Mouse (Mus musculus) c-Kit-negative CD71-positive TER-119-positive erythroid progenitor cells, embryonic 14.5 days (primary cell): ENCODE results near the gene Vstm5.
"Not testable (repeated sequence)": the region's sequence is repeated elsewhere in the genome, so short reads cannot be mapped to it uniquely, and the experiment has no call there.

Experiments used
- DNase-seq: peaks from one replicate; pipeline ENCODE4 v3.0.0-alpha.2; 2013; ENCODE audit warnings: low read depth, low spot score

The Vstm5 gene

DNA sequence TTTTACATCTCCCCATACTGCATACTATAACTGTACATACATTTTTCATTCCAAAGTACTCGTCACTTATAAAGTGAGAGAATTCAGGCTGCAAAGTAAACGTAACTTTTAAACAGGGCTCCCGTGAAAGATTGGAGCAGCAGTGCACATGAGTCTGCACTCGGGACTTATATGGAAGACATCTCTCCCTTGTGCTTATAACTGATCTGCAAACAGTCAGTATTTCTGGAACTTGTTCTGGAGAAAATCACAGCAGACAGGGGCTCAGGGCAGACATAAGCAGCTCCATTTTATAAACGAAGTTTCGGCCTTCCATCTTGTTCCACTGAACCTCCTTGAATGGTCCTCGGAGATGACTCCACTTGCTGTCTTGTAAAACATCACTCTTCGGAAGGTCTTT, 23.1 kb downstream of the Vstm5 start:
- DNase-seq: no peak

DNA sequence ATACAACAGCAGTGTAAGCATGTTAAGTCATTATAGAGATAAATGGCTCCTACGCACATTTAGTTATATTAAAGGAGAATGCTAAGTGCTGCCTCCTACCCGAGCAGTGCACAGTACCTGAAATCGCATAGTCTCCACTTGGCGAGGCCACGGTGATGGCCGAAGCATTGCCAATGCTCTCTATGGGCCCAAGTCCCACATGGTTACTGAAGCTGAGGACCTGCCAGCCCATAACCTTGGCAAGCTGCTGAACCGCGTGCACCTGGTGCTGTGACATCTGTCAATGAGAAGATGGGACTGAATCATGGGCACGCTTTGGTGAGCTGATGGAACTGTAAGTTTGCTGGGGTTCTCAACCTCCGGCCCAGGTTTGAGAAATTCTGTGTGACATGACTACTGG, 24.6 kb downstream of the Vstm5 start:
- no peak for DNase-seq

DNA sequence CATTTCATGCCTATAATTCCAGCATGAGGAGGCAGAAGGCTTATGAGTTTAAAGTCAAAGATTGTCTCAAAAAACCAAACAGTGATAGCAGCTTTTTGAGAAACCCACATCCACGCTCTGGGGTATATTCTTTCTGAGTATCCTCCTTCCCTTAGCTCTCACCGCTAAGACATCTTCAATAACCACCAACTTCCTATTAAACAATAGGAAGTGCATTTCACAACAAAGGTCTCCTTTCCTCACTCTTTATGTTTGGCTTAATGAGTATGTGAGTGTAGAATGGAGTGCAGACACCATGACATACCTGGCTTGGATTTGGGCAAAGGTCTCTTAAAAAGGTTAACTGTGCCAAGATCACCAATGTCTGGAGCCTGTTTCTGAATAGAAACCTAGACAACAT, 35.1 kb downstream of the Vstm5 start:
- DNase-seq: no peak

DNA sequence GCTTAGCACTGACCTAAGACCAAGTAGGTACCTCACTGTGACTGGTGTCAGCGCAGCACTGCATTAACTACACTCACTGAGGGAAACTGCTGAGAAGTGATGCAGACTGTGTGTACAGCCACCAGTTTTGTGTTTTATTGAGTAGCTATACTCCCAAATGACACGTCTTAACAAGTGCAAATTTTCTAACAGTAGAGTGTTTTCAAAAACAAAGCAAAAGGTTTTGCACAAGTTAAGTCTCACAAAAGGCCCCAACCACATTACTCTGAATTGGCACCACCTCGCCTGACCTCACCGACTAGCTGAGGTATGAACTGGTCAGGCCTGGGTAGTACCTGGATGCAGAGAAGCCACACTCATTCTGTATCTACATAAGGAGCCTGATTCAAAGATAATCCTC, 38.0 kb downstream of the Vstm5 start:
- DNase-seq: no peak

DNA sequence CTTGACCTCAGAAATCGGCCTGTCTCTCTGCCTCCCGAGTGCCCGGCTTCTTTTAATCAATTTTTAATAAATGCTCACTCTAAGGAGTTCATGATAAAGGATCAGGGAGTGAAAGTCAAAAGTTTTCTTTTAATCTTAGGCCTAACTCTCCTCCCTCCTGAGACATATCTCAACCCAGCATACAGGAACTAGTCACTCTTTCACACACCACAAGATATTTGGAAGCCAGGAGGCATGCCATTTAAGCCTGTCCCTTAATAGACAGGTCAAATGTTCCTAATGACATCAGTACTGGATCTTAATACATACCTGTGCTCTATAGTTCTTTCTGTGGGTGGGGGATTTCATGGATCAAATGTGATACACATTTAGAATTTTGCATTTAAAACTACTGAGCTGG, 39.5 kb downstream of the Vstm5 start:
- no peak for DNase-seq

DNA sequence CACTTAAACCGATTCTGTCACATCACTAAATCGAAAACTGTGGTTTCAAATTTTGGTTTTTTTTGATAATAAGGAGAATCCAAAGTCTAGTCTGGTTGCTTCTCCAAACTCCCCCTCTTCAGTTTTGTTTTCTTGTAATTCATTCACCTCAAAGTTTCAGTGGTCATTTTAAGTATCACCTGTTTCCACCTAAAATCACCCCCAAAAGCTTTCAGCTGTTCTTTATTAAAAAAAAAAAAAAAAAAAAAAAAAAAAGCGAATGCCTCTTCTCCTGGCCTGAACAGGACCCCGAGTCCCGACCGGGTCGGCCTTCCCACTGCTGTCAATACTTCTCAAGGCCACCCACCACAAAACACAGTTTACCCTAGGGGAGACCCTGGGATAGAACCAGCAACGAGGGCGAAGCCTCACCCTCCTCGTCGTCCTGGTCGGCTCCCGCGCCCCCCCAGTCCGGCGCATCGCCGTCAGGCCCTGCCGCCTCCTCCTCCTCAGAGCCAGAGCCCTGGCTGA, 40.3 kb downstream of the Vstm5 start:
- no peak for DNase-seq

DNA sequence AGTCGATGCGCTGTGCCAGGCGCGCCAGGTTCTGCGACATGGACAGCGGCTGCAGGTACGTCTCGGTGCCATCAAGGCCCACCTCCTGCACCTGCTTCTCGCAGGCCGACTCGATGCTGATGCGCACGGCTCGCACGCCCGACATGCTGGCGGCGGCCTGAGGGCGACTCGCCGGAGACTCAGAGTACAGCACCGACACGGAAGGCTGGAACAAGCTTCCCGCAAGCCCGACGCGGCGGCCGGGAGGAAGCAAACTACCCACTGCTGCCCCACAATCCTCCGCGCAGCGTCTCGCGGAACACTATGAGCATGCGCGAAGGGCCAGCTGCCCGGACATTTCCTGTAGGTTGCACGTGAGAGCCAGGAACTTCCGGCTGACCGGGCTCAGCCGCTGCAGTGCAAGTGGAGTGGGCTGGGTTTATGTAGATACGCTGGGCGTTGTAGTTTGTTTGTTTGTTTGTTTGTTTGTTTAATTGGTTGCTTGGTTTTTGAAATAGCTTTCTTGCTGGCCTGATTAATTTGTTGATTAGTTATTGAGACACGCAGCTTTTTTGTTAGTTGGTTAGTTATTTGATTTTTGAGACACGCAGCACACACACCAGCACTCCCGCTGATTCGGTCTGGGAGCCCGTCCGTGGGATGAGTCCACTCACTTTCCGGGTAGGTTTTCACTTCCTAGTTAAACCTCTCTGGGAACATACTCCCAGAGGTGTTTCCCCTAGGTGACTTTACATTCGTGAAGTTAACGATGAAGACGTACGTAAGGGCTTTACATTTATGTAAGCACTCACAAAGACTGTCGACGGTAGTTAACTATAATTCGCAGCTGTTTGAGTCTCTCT, 41.0 kb downstream of the Vstm5 start, which contains the start of gene Med17:
Gene Med17, minus strand, starts transcription at position 283 of the 842 bp plus-strand sequence.
- DNase-seq: peak; percentile 87

DNA sequence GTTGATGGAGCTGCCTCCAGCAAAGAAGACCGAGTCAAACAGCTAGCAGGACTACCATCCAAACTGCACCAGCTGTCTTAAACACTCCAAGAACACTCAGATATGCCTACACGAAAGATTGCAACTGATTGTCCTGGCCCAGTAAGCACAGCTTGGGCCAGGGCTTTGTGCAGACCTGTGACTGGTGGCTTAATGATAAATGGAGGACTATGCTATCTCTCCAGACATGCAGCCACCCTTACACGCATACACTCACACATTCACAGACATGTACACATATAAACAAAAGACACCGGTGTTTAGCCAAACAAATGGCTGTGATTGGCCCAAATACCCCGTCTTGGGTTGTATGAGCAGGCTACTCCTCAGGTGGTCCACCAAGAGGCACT, 41.6 kb downstream of the Vstm5 start:
- DNase-seq: peak; percentile 25

DNA sequence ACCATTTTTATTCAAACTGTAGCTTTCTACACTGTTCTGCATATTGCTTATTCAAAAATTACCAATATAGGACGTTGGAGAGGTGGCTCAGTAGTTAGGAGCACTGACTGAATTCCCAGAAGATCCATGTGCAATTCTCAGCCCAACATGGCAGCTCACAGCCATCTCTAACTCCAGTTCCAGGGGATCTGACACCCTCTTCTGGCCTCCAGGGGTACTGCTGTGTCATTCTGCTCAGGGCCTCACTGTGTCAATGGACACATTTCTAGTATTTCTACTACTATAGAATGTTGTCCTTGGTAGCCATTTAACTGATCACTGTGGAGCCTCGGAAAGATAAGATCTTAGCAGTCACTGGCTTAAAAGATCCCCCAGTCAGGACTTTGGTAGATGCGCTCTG, 46.6 kb downstream of the Vstm5 start:
- DNase-seq: no peak

DNA sequence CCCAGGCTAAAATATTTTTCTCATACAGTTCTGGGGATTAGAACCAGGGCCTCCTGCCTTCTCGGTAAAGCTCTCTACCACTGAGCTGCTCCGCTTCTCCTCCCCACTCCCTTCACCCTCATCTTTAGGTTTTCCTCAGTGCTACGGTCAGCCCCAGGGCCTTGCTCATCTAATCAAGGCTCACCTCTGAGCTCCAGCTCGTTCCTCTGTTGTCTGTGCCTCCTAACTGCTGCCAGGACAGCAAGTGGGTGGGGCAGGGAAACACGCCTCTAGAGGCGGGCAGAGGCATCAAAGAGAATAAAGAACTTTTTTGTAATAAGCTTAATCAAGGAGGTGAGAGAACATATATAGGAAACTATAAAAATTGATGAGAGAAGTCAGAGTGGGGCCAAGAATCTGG, 49.0 kb downstream of the Vstm5 start:
- no peak for DNase-seq

DNA sequence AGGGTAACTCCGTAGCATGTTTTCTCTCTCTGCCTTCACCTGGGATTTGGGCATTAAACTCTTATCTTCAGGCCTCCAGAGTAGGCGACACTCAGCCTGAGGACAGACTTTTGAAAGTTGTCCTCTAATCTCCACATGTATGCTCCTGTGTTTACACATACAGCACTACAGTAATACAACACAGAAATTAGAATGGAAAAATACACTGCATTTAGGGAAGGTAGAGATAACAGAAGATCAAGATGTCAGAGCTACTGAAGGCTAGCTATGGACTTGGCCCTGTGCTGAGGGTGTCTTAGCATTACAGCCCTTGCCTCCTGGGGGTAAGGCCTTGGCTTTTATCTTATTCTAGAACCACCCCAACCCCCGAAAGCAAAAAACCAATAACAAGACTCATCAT, 49.6 kb downstream of the Vstm5 start:
- DNase-seq: no peak

DNA sequence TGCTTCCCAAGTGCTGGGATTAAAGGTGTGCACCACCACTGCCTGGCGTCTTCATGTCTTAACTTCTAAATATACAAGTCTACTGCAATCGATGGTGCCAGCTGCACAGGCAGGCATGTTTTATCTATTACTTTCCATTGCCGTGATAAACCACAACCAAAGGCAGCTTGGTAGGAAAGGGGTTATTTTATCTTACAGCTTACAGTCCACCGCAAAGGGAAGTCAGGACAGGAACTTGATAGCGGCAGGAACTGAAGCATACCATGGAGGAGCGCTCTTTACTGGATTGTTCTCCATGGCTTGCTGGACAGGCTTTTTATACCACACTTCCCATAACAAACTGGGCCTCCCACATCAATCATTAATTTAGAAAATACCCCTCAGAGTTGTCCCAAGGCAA, 50.4 kb downstream of the Vstm5 start:
- DNase-seq: no peak

DNA sequence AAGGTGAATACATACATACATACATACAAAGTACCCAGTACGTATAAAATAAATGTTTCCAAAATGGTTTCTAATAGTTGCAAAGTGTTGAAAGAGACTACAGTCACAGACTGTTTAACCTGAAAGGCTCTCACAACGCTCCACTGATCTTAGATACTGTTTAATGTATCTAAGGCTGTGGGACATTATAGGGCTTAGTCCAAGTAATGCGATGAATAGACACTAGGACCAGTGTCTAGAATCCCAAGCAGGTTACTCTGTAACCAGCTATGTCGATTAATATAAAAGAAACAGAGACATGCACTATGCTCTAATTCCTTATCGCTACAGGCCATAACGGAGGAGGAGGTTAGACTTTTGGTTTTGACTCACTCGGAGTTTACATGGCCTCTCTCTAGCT, 58.3 kb downstream of the Vstm5 start:
- no peak for DNase-seq

DNA sequence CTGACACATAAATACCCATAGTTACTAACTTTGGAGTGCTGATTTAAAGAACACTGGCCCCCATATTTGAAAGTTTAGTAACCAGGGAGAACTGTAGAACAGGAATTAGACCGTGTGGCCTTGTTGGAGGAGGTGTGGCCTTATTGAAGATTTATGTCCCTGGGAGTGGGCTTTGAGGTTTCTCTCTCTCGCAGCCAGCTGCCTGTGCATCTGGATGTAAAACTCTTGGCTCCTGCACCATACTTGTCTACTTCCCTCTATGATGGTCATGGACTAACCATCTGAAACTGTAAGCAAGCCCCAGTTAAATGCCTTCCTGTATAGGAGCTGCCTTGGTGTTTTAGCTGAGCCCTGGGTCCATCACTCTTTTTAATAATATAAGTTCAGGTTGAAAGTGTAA, 59.6 kb downstream of the Vstm5 start:
- DNase-seq: no peak

DNA sequence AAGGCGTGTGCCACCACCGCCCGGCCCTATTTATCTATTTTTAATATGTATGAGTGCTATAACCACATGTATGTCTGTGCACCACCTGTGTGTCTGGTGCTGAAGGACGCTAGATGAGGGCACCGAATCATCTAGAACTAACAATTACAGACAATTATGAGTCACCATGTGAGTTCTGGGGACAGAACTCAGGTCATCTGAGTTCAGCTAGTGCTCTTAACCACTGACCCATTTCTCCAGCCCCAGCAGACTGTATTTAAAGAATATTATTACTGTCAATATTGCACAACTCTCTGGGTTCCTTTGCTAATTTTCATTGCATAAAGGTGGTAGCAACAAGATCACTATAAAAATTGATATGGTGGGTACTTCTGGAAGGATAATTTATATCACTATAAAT, 61.2 kb downstream of the Vstm5 start:
- DNase-seq: no peak

DNA sequence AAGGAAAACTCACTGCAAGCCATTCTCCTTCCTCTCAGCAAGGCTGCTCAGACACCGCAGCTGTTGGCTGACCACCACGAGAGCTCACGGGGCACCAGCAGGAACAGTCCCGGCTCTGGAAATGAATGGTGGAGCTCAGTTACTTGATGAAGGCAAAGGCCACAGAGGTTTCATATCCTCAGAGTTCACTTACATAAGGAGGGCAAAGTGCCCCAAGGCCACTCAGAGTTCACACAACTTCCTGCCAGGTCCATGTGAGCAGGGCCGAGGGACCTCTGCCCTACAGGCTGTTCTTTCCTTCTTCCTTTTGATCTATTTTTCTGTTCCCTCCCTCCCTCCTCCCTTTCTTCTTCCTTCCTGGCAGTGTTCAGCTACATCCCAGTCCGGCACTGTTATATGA, 62.6 kb downstream of the Vstm5 start:
- no peak for DNase-seq

DNA sequence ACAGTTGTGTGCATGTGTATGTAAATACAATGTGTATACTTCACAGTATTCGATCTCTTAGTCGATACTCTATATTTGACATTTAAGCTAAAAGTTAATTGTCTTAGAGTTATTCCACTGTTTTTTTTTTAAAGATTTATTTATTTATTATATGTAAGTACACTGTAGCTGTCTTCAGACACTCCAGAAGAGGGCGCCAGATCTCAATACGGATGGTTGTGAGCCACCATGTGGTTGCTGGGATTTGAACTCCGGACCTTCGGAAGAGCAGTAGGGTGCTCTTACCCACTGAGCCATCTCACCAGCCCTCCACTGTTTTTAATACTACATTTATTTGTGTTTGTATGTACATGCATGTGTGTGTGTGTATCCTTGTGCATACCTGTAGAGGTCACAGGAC, 63.2 kb downstream of the Vstm5 start:
- not testable (repeated sequence) for DNase-seq

DNA sequence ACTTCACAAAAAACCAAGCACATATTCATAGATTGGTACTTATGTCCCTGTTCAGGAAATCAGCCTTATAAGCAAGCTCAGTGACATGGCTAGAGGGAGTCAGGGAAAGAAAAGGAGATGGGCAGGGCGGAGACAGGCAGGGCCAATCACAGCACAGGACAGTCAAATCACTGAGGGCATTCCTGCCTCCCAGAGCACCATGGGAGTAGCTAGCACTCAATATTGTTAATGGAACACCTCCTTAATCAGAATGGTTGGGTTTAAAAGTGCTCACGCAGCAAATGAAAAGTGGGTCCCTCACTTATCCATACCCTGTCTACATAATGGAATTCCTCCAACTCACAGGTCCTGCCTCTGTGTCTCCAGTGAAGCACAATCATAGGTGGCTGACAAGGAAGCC, 64.0 kb downstream of the Vstm5 start:
- DNase-seq: no peak

DNA sequence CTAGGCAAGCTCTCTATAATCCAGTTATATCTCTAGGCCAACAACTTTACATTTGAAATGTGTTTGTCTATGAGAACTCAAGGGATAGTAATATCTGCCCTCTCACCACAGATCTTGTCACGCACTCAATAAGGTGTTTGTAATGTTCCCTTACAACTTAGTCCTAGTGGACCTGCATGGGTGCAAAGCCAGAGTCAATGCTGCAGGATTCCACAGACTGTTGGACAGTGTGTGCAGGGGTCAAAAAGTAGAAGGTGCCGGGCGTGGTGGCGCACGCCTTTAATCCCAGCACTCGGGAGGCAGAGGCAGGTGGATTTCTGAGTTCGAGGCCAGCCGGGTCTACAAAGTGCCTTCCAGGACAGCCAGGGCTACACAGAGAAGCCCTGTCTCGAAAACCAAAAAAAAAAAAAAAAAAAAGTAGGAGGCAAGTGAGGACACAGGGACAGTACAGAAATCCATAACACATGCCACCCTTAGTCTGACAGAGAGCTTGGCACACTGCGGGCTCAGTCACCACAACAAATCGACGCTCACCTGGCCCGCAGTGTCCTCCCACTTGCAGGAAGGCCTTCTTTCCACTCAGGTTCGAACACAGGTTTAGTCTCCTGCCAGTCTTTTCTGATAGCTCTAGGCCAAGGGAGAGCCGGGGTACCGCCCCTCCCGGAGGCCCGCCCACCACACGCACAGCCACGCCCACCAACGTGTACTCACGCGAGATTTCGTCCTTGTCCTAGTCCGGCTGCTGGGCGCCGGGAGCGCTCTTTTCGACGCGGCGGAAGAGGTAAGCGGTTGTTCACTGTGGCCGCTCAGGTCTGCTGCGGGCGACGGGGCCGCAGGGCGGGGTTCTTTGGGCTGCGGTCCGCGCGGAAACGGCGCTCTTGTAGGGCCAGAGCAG, 66.9 kb downstream of the Vstm5 start, which contains the start of gene Taf1d:
Gene Taf1d, plus strand, starts transcription at position 712 of the 895 bp plus-strand sequence.
- DNase-seq: peak; percentile 93

DNA sequence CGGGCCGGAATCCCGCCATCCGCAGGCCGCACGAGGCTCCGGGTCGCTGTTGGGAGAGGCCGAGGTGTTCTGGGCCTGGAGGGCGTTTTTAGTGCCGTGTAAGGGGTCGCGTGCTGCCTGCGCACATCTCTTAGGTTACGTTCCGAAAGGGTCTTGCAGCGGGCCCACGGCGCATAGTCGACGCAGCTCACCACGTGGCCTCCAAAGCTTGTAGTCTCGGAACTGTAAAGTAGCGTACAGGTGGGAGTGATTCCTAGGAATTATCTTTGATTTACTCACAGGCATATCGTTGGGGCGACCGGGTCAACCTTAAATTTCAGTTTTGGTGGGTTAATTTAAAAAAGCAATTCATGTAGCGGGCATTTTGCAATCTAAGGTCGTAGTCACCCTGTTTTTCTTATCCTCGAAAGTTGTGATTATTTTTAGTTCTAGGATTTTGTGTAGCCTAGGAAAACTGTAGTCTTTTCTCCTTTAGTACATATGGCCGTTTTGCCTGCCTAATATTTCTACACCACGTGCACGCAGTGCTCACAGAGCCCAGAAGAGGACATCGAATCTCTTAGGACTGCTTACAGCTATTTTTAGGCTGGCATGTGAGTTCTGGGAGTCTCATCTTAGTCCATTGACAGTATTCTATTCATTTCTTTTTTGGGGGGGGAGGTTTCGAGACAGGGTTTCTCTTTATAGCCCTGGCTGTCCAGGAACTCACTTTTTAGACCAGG, 67.7 kb downstream of the Vstm5 start, which contains the start of gene 4931406C07Rik:
Gene 4931406C07Rik, minus strand, starts transcription at position 51 of the 722 bp plus-strand sequence.
- no peak for DNase-seq

DNA sequence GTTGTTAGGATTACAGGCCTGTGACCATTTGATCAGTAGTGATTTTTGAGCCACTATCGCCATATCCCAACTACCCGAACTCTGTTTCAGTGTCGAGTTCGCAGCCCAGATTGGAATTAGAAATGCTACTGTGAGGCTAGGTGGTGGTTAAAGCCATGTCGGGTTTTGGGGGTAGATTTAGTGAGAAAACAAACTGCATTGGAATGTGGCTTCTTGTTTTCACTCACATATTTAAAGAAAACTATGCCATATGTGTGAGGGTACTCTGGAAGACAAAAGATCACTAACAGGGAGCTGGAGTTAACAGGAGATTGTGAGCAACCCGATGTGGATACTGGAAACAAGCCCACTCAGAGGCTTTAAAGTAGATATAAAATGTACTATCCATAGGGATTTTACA, 68.4 kb downstream of the Vstm5 start:
- no peak for DNase-seq

DNA sequence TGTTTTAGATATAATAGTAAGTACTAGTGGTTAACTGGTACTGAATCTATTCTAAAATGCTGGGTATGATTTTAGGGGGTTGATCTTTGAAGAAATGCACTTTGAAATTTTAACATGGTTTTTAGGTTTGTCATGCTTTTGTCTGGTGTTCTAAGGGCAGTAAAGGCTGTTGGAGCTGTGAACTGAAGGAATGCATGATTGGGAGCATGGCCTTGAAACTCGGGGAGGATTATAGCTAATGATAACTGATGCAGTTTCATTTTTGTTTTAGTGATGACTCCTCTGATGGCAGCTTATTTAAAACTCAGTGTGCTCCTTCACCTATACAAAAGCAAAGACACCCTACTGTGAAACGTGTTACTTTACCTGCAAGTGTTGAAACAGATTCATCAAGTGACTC, 69.4 kb downstream of the Vstm5 start:
- no peak for DNase-seq
